Mouse (Mus musculus): Measurements from ENCODE around the gene Has1. TPM values are rescaled to one million over a fixed set of nuclear protein-coding genes. Genes with fewer than 3 reads are reported as not detected.

Has1 gene
- polyA plus RNA-seq, 1 experiment from 2014 or later, result 1.2 TPM

DNA sequence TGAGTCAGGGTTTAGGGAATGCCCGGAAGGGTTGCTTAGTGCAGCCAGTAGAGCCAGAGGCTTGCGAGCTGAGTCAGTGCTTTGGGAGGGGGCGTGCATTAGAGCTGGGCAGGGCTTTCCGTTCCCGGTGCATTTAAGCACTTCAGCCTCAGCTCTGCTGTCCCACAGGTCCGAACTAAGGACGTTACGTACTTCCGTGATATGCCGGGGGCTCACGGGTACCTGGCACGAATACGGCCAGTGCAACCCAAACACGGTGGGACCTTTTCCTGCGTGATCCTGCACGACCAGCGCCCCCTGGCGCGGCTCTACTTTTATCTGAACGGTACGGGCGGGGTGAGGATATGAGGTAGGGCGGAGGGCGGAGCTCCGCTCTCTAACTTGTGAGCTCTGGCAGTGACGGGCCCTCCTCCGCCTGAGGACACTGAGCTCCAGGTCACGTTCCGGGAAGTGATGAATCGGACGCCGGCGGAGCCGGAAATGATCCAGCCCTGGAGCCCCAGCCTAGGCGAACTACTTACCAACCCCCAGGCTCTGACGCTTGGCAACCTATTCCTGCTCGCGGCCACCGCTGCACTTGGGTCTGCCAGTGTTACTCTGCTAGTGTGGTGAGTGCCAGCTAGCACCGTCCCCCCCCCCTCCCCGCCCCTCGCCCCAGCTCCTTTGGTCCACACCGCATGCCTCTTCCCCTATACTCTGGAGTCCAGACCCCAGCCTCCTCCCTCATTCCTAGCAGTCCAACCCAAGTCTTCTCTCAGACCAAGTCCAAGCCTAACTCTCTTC lies 16.9 kb downstream of the Has1 start:
- DNase-seq (ENCODE audit: low spot score), result peak; percentile 89
- peaks cover 86% of the 10 kb centered on the region for H3K36me3 ChIP-seq
- no peaks in the 10 kb centered on the region for H3K27me3 ChIP-seq (ENCODE audit: insufficient read depth, poor library complexity, severe bottlenecking)
- no peaks in the 10 kb centered on the region for H3K9me3 ChIP-seq
- H3K4me3 ChIP-seq, result peak overlapping the region; percentile 59
- H3K27ac ChIP-seq, result peak overlapping the region; percentile 86
- H3K4me1 ChIP-seq (replicated peaks), result peaks cover 45% of the 10 kb centered on the region
- under 1% methylated on average over 43 of the region's 43 CpGs for WGBS

DNA sequence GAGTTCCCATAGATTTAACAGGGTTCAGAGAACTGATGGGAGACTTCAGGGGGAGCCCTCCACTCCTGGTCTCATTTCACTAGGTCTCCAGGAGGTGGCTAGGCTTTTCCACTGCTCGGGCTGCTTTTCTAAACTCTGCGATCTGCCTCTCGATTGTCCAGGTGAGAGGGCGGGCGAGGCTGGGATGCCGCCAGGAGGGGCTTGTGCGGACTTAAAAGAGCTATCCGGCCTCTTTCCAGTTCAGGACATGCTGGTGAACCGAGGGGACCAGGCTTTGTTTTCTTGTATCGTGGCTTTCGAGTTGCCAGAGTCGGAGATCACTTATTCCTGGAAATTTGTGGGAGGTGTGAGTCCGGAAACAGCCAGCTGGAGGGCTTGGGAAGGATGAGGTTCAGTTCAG lies 17.6 kb downstream of the Has1 start:
- H3K27me3 ChIP-seq (ENCODE audit: insufficient read depth, poor library complexity, severe bottlenecking), result no peaks in the 10 kb centered on the region
- 6% methylated on average over 13 of the region's 13 CpGs for WGBS
- H3K36me3 ChIP-seq, result peaks cover 87% of the 10 kb centered on the region
- DNase-seq (ENCODE audit: low spot score), result peak; percentile 33
- peaks cover 45% of the 10 kb centered on the region for H3K4me1 ChIP-seq (replicated peaks)
- peak overlapping the region; percentile 86 for H3K27ac ChIP-seq
- H3K4me3 ChIP-seq, result peak overlapping the region; percentile 59
- no peaks in the 10 kb centered on the region for H3K9me3 ChIP-seq

- Histone ChIP-seq H3K4me1 (replicated peaks) (peaks cover 54% of the 10 kb centered on the region), H3K9me3 (no peaks in the 10 kb centered on the region), H3K4me3 (no peak overlapping the region), H3K27ac (no peak overlapping the region), H3K36me3 (peaks cover 88% of the 10 kb centered on the region), H3K27me3 (ENCODE audit: insufficient read depth, poor library complexity, severe bottlenecking) (no peaks in the 10 kb centered on the region)
- DNase-seq (ENCODE audit: low spot score), result no peak
- WGBS, result 92% methylated on average over 5 of the region's 5 CpGs
These were observed 18.9 kb downstream of the Has1 start for GRCm38 (mm10) chr17:17836101-17836500.

GRCm38 (mm10) chr17:17834896-17835295 lies 20.1 kb downstream of the Has1 start:
- peaks cover 88% of the 10 kb centered on the region for H3K36me3 ChIP-seq
- H3K27ac ChIP-seq, result no peak overlapping the region
- H3K27me3 ChIP-seq (ENCODE audit: insufficient read depth, poor library complexity, severe bottlenecking), result no peaks in the 10 kb centered on the region
- no peak overlapping the region for H3K4me3 ChIP-seq
- DNase-seq (ENCODE audit: low spot score), result no peak
- no peaks in the 10 kb centered on the region for H3K9me3 ChIP-seq
- peaks cover 66% of the 10 kb centered on the region for H3K4me1 ChIP-seq (replicated peaks)
- 33% methylated on average over 1 of the region's 1 CpGs for WGBS

DNA sequence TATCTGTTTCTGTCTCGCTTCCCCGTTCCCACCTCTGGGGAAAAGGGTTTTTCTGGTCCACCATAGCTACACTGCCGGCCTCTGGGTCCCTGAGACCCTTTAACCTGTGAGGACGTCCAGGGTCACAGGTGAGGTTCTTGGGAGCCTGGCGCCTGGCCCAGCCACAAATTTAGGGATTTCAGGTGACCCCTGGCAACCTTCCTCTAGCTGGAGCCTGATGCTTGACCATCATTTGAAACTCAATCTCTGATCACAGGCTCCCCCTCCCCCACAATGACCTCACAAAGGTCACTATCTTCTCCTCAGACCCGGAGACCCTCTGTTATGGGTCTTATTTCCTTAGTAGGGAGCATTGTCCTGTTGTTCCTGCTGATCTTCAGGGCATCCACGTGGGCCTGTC lies 24.3 kb downstream of the Has1 start:
- Histone ChIP-seq H3K27me3 (ENCODE audit: insufficient read depth, poor library complexity, severe bottlenecking) (no peaks in the 10 kb centered on the region), H3K27ac (peak overlapping the region; percentile 99), H3K36me3 (peaks cover 60% of the 10 kb centered on the region), H3K9me3 (no peaks in the 10 kb centered on the region), H3K4me3 (peak overlapping the region; percentile 89), H3K4me1 (replicated peaks) (peaks cover 54% of the 10 kb centered on the region)
- no peak for DNase-seq (ENCODE audit: low spot score)
- WGBS, result 70% methylated on average over 7 of the region's 7 CpGs

DNA sequence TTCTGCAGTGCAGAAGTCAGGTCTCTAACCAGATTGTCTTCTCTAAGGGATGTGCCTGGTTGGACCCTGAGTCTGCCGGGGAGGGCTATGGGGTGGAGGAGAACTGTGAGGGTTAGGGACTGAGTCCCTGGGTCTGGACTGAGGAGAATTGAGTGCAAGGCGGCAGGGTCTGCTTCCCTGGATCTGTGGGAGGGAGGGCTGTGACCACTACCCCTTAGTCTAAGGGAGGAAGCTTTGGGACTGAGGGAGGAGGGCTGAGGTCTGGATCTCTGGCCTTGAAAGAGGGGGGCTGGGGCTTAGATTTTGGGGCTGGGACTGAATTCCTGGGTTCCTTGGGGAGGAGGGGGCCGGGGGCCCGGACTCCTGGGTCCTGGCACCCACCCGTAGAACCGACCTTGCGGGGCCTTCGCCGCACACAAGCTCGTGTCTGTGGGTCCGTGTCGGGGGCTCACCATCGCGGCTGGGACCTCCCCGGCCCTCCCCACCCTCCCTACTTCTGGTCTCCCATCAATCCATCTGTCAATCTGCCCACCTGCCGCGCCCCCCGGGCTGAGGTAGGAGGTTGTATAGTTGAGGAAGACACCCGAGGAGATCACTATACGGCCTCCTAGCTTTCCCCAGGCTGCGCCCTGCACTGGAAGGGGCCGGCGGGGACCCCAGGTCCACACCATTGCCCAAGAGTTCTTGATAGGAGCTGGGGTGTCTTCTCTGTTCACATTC lies 25.0 kb downstream of the Has1 start:
- 56% methylated on average over 23 of the region's 23 CpGs for WGBS
- H3K4me3 ChIP-seq, result peak overlapping the region; percentile 89
- no peaks in the 10 kb centered on the region for H3K27me3 ChIP-seq (ENCODE audit: insufficient read depth, poor library complexity, severe bottlenecking)
- peaks cover 52% of the 10 kb centered on the region for H3K36me3 ChIP-seq
- peak overlapping the region; percentile 99 for H3K27ac ChIP-seq
- peaks cover 56% of the 10 kb centered on the region for H3K4me1 ChIP-seq (replicated peaks)
- no peaks in the 10 kb centered on the region for H3K9me3 ChIP-seq
- DNase-seq (ENCODE audit: low spot score), result no peak

DNA sequence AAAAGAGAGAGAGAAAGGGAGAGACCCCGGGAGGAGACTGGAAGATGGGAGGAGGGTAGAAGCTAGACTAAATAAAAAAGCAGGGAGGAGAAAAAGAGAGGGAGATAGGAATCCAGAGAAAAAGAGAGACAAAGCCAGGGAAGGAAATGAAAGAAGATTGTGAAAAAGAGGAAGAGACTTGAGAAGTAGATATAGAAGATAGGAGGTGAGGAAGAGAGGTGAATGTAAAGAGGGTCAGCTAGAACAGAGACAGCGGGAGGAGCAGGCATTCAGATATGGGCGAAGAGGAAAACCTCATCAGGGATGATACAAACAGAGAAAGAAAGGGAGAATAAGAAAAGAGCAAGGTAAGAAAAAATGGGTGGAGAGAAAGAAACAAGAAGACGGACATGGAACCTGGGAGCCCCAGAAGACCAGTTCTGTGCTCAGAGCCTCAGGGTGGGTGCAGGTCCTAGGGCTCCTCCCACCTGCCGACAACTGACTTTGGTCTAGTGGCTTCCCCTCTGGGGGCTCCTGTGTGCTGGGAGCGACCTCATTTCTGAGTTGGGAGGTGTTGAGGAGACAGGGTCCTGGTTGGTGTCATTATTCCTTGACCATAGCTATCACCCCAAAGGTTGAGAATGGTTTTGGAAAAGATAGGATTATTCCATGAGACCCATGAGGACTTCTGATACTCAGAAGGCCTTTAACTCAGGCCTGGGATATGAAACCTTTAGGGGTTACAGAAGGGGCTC lies 25.8 kb downstream of the Has1 start:
- DNase-seq (ENCODE audit: low spot score), result no peak
- Histone ChIP-seq H3K27ac (peak overlapping the region; percentile 99), H3K4me3 (peak overlapping the region; percentile 89), H3K27me3 (ENCODE audit: insufficient read depth, poor library complexity, severe bottlenecking) (no peaks in the 10 kb centered on the region), H3K4me1 (replicated peaks) (peaks cover 48% of the 10 kb centered on the region), H3K36me3 (peaks cover 44% of the 10 kb centered on the region), H3K9me3 (no peaks in the 10 kb centered on the region)
- 5% methylated on average over 6 of the region's 6 CpGs for WGBS

DNA sequence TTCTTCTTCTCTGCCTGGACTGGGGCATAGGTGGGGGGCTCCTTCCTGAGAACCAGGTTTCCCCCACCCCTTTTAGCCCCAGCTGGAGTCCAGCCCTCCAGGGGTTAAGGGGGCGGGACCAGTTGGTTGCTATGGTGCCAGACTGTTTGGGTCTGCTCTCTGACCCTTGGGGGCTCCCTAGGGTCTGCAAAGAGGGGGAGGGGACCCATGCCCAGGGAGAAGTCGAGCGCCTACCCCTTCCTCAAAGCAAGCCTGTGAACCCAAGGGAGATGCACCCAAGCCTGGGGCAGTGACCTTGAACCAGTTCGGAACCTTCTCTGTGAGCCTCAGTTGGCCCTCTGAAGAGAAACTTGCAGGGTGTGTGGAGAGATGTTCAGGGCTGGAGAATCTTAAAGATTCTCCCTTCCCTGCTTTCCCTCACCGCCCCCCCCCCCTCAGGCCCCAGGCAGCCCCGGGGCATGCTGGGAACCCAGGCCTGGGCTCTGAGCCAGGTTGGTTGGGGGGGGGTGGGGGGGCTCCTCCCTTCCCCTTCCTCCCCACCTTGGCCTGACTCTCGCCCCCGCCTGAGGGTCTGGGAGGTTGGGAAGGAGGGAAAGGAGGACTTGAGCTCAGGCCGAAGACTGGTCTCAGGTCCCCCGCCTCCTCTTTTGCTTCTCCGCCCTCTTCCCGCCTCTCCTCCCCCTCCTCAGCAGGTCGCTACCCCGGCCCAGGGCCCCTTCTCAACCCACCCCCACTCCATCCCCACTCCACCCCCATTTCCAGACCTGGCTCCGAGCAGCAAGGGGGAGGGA lies 26.6 kb downstream of the Has1 start:
- peak overlapping the region; percentile 99 for H3K27ac ChIP-seq
- peak overlapping the region; percentile 89 for H3K4me3 ChIP-seq
- no peaks in the 10 kb centered on the region for H3K27me3 ChIP-seq (ENCODE audit: insufficient read depth, poor library complexity, severe bottlenecking)
- peaks cover 44% of the 10 kb centered on the region for H3K4me1 ChIP-seq (replicated peaks)
- H3K36me3 ChIP-seq, result peaks cover 36% of the 10 kb centered on the region
- WGBS, result 0% methylated on average over 11 of the region's 15 CpGs
- peak; percentile 89 for DNase-seq (ENCODE audit: low spot score)
- no peaks in the 10 kb centered on the region for H3K9me3 ChIP-seq

- H3K4me1 ChIP-seq (replicated peaks), result peaks cover 44% of the 10 kb centered on the region
- H3K9me3 ChIP-seq, result no peaks in the 10 kb centered on the region
- under 1% methylated on average over 13 of the region's 13 CpGs for WGBS
- H3K27me3 ChIP-seq (ENCODE audit: insufficient read depth, poor library complexity, severe bottlenecking), result no peaks in the 10 kb centered on the region
- H3K27ac ChIP-seq, result peak overlapping the region; percentile 99
- peak overlapping the region; percentile 89 for H3K4me3 ChIP-seq
- peaks cover 29% of the 10 kb centered on the region for H3K36me3 ChIP-seq
- DNase-seq (ENCODE audit: low spot score), result peak; percentile 95
These were observed 27.3 kb downstream of the Has1 start for GRCm38 (mm10) chr17:17827658-17828190.

GRCm38 (mm10) chr17:17826751-17827657 lies 28.0 kb downstream of the Has1 start, which contains the start of gene Spaca6:
TSS of gene Spaca6 (plus strand) at chr17:17827158.
- 1% methylated on average over 42 of the region's 42 CpGs for WGBS
- peak within 1 kb of the TSS; percentile 99 for H3K27ac ChIP-seq
- no peaks in the 10 kb centered on the region for H3K27me3 ChIP-seq (ENCODE audit: insufficient read depth, poor library complexity, severe bottlenecking)
- H3K36me3 ChIP-seq, result peaks cover 22% of the 10 kb centered on the region
- peaks cover 44% of the 10 kb centered on the region for H3K4me1 ChIP-seq (replicated peaks)
- no peaks in the 10 kb centered on the region for H3K9me3 ChIP-seq
- DNase-seq (ENCODE audit: low spot score), result peak; percentile 94
- H3K4me3 ChIP-seq, result peak within 1 kb of the TSS; percentile 89

DNA sequence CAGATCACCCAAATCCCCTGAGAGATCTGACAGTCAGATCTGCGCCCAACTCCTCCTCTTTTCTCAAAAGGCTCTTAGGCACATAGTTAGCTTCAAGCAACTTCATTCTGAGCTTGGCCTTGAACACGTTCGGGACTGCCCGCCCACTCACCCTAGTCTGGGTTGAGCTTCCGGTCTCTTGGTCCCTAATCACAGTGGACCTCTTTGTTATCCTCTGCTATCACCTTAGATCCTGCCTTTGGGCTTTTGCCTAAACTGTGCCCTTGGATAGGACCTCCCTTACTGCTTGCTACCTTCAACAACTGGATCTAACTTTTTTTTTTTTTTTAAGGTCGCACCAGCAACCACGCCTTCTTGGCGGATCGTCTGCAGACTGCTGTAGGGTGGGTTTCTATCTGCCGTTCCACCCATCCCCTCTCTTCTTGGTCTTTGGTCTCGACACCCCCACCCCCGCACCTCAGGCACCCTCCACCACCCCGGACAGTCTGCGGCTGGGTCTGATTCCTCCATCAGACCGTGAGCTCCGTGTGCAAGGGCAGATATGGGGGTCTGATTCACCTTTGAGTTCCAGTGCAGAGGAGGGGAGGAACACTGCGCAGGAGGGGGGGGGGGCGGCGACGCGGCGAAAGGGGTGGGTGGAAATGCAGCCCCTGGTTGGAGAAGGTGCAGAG lies 28.9 kb downstream of the Has1 start:
- Histone ChIP-seq H3K4me1 (replicated peaks) (peaks cover 34% of the 10 kb centered on the region), H3K9me3 (no peaks in the 10 kb centered on the region), H3K4me3 (peak overlapping the region; percentile 89), H3K36me3 (peaks cover 13% of the 10 kb centered on the region), H3K27me3 (ENCODE audit: insufficient read depth, poor library complexity, severe bottlenecking) (no peaks in the 10 kb centered on the region), H3K27ac (peak overlapping the region; percentile 99)
- WGBS, result 1% methylated on average over 20 of the region's 22 CpGs
- peak; percentile 65 for DNase-seq (ENCODE audit: low spot score)

Measured in hindbrain, embryonic 10.5 days (tissue).